Mouse (Mus musculus) layer of hippocampus, adult 9-11 months (tissue): ENCODE results near the gene Sprr4.
"Not testable (repeated sequence)": the region's sequence is repeated elsewhere in the genome, so short reads cannot be mapped to it uniquely, and the experiment has no call there.

Experiments used
- DNase-seq: peaks from one replicate; pipeline ENCODE4 v3.0.0; 2022

The Sprr4 gene

GRCm38 (mm10) chr3:92500393-92500792 is at the start of gene Sprr4:
Gene Sprr4 (minus strand): TSS chr3:92500493.
- DNase-seq = no peak

GRCm38 (mm10) chr3:92534411-92534810 is 34.1 kb upstream of the Sprr4 start, which contains the start of gene 2310046K23Rik:
Gene 2310046K23Rik (minus strand): TSS chr3:92534511.
- DNase-seq = no peak

- no peak for DNase-seq
These were observed 12.0 kb upstream of the Sprr4 start for GRCm38 (mm10) chr3:92512325-92512724.

- no peak for DNase-seq
These were observed 10.5 kb upstream of the Sprr4 start for GRCm38 (mm10) chr3:92510786-92511185.

GRCm38 (mm10) chr3:92508185-92508584 is 7.9 kb upstream of the Sprr4 start:
- DNase-seq = no peak

- no peak for DNase-seq
These were observed 3.2 kb upstream of the Sprr4 start for GRCm38 (mm10) chr3:92503528-92503927.

- not testable (repeated sequence) for DNase-seq
These were observed 10.0 kb downstream of the Sprr4 start for GRCm38 (mm10) chr3:92490262-92490661.

GRCm38 (mm10) chr3:92486307-92486706 is 14.0 kb downstream of the Sprr4 start:
- DNase-seq = no peak

GRCm38 (mm10) chr3:92485863-92486262 is 14.4 kb downstream of the Sprr4 start, which contains the start of gene Sprr1a:
Gene Sprr1a (minus strand): TSS chr3:92485895.
- no peak for DNase-seq

- not testable (repeated sequence) for DNase-seq
These were observed 19.0 kb downstream of the Sprr4 start for GRCm38 (mm10) chr3:92481249-92481648.

GRCm38 (mm10) chr3:92470111-92470510 is 30.2 kb downstream of the Sprr4 start:
- no peak for DNase-seq

- DNase-seq = no peak
These were observed 32.9 kb downstream of the Sprr4 start for GRCm38 (mm10) chr3:92467424-92467823.

GRCm38 (mm10) chr3:92466576-92466975 is 33.7 kb downstream of the Sprr4 start:
- DNase-seq = no peak

GRCm38 (mm10) chr3:92458620-92459019 is 41.7 kb downstream of the Sprr4 start, which contains the start of gene Sprr3:
Gene Sprr3 (minus strand): TSS chr3:92458720.
- no peak for DNase-seq

GRCm38 (mm10) chr3:92455151-92455550 is 45.1 kb downstream of the Sprr4 start:
- no peak for DNase-seq
